Mouse (Mus musculus) kidney, postnatal 10 days (tissue): ENCODE data around the gene Sppl3.

Experiments used
- DNase-seq: peaks from one replicate; pipeline ENCODE4 v3.0.0; 2021; ENCODE audit warnings: mixed read lengths

Sppl3 gene

GRCm38 (mm10) chr5:115129328-115129727, 118.4 kb downstream of the Sppl3 start:
- DNase-seq, result peak; percentile 5

- no peak for DNase-seq
Measured at GRCm38 (mm10) chr5:115132465-115132864, 121.5 kb downstream of the Sppl3 start.

- no peak for DNase-seq
Measured at GRCm38 (mm10) chr5:115133358-115134066, 122.6 kb downstream of the Sppl3 start.

GRCm38 (mm10) chr5:115134234-115135165, 123.6 kb downstream of the Sppl3 start, which contains the start of gene Unc119b:
Gene Unc119b, minus strand, starts transcription at chr5:115134975.
- DNase-seq, result peak; percentile 94

- DNase-seq, result no peak
Measured at GRCm38 (mm10) chr5:115139124-115139523, 128.2 kb downstream of the Sppl3 start.

- no peak for DNase-seq
Measured at GRCm38 (mm10) chr5:115140726-115141125, 129.8 kb downstream of the Sppl3 start.

- DNase-seq, result no peak
Measured at GRCm38 (mm10) chr5:115142166-115142697, 131.3 kb downstream of the Sppl3 start.

- DNase-seq, result no peak
Measured at GRCm38 (mm10) chr5:115143552-115143951, 132.6 kb downstream of the Sppl3 start.

GRCm38 (mm10) chr5:115144471-115144870, 133.5 kb downstream of the Sppl3 start:
- DNase-seq, result no peak

- DNase-seq, result peak; percentile 13
Measured at GRCm38 (mm10) chr5:115145253-115145968, 134.5 kb downstream of the Sppl3 start.

GRCm38 (mm10) chr5:115145976-115146746, 135.2 kb downstream of the Sppl3 start:
- peak; percentile 6 for DNase-seq

GRCm38 (mm10) chr5:115146747-115147130, 135.8 kb downstream of the Sppl3 start:
- DNase-seq, result peak; percentile 3

GRCm38 (mm10) chr5:115147388-115147787, 136.5 kb downstream of the Sppl3 start:
- DNase-seq, result peak; percentile 32

- peak; percentile 4 for DNase-seq
Measured at GRCm38 (mm10) chr5:115148378-115148777, 137.4 kb downstream of the Sppl3 start.
